Mouse (Mus musculus): ENCODE results near the gene Ly6g6f. TPM values are rescaled to one million over a fixed set of nuclear protein-coding genes. Genes with fewer than 3 reads are reported as not detected.

Gene Ly6g6f
- polyA plus RNA-seq, 1 experiment: not detected

DNA sequence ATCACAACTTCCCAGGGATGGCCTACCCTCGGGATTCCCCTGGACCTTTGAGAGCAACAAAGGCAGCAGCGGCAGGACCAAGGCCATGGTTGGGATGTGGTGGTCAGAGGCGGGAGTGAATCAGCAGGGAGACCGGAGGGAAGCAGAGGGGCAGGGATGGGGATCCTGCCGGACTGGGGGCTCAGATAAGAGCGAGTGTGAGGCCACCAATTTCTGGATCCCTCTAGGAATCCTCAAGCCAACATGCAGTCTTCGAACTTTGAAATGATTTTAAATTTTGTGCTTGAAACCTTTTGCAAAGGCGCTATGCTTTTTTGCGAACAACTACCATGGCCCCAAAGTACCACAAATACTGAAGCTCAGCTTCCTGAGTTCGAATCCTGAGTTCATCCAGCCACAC is 19.3 kb downstream of the Ly6g6f start, which contains the start of gene Mpig6b:
Gene Mpig6b (minus strand): TSS at position 101 of the 400 bp plus-strand sequence.
- no peak within 1 kb of the TSS for H3K27ac ChIP-seq (ENCODE audit: insufficient read depth, low read length)
- TF ChIP-seq CTCF (IDR thresholded peaks at IDR 0.05; ENCODE audit: borderline replicate concordance, insufficient read depth, low read length): no peak
- no peak for TF ChIP-seq POLR2A (IDR thresholded peaks at IDR 0.05; ENCODE audit: low read depth, low read length)
- no peak within 1 kb of the TSS for H3K4me3 ChIP-seq (ENCODE audit: insufficient read depth, low read length)
- no peaks in the 10 kb centered on the region for H3K4me1 ChIP-seq (ENCODE audit: control insufficient read depth, insufficient read depth, low read length)

DNA sequence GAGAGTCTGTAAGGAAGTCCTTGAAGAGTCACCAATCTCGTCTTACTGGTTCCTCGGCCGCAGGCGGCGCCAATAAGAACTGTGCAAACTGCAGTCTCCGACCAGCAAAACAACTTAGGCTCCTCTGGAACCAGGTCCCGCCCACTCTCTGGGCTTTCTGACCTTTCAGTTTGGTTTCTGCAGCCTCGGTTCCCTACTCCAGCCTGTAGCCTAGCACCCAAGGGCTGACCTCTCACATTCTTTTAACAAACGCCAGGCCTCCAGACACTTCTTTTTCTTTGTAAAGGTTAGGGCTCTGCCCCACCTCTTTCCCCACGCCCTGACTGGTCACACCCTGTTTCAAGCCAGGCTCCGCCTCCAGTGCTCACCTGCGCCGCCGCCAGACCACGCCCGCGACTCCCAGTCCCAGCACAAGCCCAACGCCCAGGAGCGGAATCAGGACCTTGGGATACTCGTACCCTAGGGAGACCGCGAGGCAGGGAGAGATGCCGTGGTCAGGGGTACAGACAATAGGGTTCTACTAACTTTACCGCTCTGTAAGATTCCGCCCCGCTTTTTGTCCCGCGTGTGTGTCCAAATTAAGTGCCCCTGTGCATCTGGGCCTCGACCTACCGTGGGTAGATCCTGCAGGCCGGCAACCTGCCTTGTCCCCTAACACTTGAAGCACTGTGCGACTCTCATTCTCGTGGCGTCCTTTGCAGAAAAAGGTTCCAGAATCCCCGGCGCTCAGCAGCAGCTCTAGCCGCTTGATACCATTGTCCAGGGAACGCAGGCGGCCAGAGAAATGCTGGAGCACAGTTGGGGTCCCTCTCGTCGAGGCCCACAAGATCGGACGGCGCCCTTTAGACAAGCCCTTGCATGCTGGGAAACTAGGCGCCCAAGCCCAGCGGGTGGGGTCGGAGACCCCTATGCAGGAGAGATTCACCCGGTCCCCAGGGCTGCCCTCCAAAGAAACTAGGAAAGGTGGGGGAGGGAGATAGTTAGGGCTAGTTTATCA is 20.2 kb downstream of the Ly6g6f start, which contains the start of gene Ly6g6c:
Gene Ly6g6c (plus strand): TSS at position 438 of the 997 bp plus-strand sequence.
- no peak for TF ChIP-seq CTCF (IDR thresholded peaks at IDR 0.05; ENCODE audit: borderline replicate concordance, insufficient read depth, low read length)
- TF ChIP-seq POLR2A (IDR thresholded peaks at IDR 0.05; ENCODE audit: low read depth, low read length): no peak
- no peak within 1 kb of the TSS for H3K4me3 ChIP-seq (ENCODE audit: insufficient read depth, low read length)
- no peak within 1 kb of the TSS for H3K27ac ChIP-seq (ENCODE audit: insufficient read depth, low read length)

DNA sequence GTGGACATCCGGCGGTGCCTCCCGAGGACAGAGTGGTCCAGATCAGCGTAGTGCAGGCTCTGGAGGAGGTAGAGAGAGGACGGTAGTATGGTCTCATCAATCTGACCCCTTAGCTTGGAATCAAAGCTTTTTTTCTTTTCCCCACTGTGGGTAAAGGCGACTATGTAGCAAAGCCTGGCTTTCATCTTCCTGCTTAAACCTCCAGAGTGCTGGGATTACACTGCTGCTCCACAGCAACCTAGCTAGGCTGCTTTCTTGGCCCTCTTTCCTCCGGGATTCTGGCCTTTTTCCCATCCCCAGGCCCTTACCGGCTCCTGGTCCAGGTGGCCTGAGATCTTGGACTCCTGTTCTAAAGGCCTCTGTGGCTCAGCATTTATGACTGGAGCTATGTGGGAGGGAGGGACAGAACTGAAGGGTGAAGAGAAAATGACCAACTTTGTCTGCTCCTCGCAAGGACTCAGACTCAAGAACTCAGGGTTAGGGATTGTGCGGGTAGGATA is 21.0 kb downstream of the Ly6g6f start:
- Histone ChIP-seq H3K4me3 (ENCODE audit: insufficient read depth, low read length) (no peak overlapping the region), H3K4me1 (ENCODE audit: control insufficient read depth, insufficient read depth, low read length) (no peaks in the 10 kb centered on the region), H3K27ac (ENCODE audit: insufficient read depth, low read length) (no peak overlapping the region)
- TF ChIP-seq POLR2A (IDR thresholded peaks at IDR 0.05; ENCODE audit: low read depth, low read length) (no peak), CTCF (IDR thresholded peaks at IDR 0.05; ENCODE audit: borderline replicate concordance, insufficient read depth, low read length) (no peak)

More for the DNA sequence above, 20.2 kb downstream of the Ly6g6f start, which contains the start of gene Ly6g6c:
- H3K4me1 ChIP-seq (ENCODE audit: control insufficient read depth, insufficient read depth, low read length): no peaks in the 10 kb centered on the region

DNA sequence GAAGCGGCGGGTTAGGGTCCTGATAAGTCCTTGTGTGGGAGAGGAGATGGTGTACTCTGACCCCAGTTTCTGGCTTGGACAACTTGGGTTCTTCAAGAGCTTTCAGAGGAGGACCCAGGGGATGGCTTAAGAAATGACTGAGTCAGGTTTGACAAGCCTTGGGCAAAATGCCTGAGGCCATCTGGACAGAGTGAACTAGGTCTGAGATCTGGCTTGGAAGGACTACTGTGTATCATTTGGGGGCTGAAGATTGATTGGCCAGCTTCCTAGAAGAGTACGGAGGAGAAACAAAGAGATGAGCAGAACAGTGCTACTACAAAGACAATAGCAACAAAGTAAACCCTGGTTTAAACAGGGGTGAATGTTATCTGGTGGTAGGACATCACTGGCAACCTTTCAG is 21.9 kb downstream of the Ly6g6f start:
- no peak overlapping the region for H3K27ac ChIP-seq (ENCODE audit: insufficient read depth, low read length)

DNA sequence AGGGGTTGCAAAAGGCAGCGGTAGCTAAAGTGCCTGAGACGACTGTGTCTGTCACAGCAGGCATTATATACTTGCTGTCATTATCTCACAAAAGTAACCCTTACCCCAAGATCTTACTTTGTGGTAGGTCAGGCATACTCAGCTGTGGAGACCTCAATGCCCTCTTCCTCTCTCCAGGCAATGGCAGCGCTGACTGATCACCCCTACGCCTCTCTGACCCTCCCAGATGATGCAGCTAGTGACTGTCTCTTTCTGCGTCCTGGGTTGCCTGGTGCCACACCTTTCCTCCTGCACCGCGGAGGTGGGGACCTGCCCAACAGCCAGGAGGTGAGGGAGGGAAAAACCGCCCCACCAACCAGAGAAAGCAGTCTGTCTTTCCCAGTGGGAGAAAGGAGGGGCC is 24.1 kb downstream of the Ly6g6f start:
- Histone ChIP-seq H3K27ac (ENCODE audit: insufficient read depth, low read length) (no peak overlapping the region), H3K4me3 (ENCODE audit: insufficient read depth, low read length) (no peak overlapping the region), H3K4me1 (ENCODE audit: control insufficient read depth, insufficient read depth, low read length) (0 out of 2 replicates have a peak, but pooled peaks cover 3% of the 10 kb centered on the region)
- TF ChIP-seq POLR2A (IDR thresholded peaks at IDR 0.05; ENCODE audit: low read depth, low read length): no peak
- no peak for TF ChIP-seq CTCF (IDR thresholded peaks at IDR 0.05; ENCODE audit: borderline replicate concordance, insufficient read depth, low read length)

More for the DNA sequence above, 21.9 kb downstream of the Ly6g6f start:
- Histone ChIP-seq H3K4me1 (ENCODE audit: control insufficient read depth, insufficient read depth, low read length) (no peaks in the 10 kb centered on the region), H3K4me3 (ENCODE audit: insufficient read depth, low read length) (no peak overlapping the region)
- TF ChIP-seq POLR2A (IDR thresholded peaks at IDR 0.05; ENCODE audit: low read depth, low read length): no peak
- no peak for TF ChIP-seq CTCF (IDR thresholded peaks at IDR 0.05; ENCODE audit: borderline replicate concordance, insufficient read depth, low read length)

DNA sequence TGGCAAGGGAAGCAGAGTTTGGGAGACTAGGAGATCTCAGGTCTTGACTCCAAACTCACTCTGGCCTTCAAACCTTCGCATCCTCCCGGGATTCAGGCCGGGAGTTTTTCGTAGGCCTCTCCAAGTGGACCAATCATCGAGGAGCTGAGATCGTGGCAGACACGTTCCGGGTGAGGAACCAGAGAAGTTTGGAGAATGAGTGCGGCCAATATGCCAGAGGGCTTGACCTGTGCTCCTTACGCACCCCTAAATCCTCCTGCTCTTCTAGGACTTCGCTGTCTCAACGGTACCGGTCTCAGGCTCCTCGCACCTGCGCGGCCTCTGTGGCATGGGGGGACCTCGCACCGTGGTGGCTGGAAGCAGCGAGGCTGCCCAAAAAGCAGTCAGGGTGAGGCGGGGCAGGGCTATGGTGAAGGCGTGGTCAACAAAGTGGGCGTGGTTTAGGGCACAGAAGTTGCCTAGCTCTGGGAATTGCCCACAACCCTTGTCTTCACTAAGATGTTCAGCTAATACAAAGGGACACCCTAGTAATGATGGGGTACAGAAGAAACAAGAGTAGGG is 24.6 kb downstream of the Ly6g6f start:
- Histone ChIP-seq H3K27ac (ENCODE audit: insufficient read depth, low read length) (no peak overlapping the region), H3K4me3 (ENCODE audit: insufficient read depth, low read length) (no peak overlapping the region), H3K4me1 (ENCODE audit: control insufficient read depth, insufficient read depth, low read length) (0 out of 2 replicates have a peak, but pooled peaks cover 3% of the 10 kb centered on the region)
- TF ChIP-seq CTCF (IDR thresholded peaks at IDR 0.05; ENCODE audit: borderline replicate concordance, insufficient read depth, low read length): no peak

DNA sequence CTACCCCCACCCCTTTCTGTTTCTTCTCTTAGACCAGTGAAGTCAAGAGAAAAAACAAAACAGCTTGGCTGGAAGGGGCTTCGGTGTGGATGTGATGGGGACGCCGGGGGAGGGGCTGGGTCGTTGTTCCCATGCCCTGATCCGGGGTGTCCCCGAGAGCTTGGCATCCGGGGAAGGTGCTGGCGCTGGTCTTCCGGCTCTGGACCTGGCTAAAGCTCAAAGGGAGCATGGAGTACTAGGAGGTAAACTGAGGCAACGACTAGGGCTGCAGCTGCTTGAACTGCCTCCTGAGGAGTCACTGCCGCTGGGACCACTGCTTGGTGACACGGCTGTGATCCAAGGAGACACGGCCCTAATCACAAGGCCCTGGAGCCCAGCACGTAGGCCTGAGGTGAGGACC is 25.3 kb downstream of the Ly6g6f start:
- Histone ChIP-seq H3K4me1 (ENCODE audit: control insufficient read depth, insufficient read depth, low read length) (0 out of 2 replicates have a peak, but pooled peaks cover 3% of the 10 kb centered on the region), H3K27ac (ENCODE audit: insufficient read depth, low read length) (no peak overlapping the region), H3K4me3 (ENCODE audit: insufficient read depth, low read length) (peak overlapping the region; percentile 66)
- no peak for TF ChIP-seq CTCF (IDR thresholded peaks at IDR 0.05; ENCODE audit: borderline replicate concordance, insufficient read depth, low read length)
- TF ChIP-seq POLR2A (IDR thresholded peaks at IDR 0.05; ENCODE audit: low read depth, low read length): no peak

DNA sequence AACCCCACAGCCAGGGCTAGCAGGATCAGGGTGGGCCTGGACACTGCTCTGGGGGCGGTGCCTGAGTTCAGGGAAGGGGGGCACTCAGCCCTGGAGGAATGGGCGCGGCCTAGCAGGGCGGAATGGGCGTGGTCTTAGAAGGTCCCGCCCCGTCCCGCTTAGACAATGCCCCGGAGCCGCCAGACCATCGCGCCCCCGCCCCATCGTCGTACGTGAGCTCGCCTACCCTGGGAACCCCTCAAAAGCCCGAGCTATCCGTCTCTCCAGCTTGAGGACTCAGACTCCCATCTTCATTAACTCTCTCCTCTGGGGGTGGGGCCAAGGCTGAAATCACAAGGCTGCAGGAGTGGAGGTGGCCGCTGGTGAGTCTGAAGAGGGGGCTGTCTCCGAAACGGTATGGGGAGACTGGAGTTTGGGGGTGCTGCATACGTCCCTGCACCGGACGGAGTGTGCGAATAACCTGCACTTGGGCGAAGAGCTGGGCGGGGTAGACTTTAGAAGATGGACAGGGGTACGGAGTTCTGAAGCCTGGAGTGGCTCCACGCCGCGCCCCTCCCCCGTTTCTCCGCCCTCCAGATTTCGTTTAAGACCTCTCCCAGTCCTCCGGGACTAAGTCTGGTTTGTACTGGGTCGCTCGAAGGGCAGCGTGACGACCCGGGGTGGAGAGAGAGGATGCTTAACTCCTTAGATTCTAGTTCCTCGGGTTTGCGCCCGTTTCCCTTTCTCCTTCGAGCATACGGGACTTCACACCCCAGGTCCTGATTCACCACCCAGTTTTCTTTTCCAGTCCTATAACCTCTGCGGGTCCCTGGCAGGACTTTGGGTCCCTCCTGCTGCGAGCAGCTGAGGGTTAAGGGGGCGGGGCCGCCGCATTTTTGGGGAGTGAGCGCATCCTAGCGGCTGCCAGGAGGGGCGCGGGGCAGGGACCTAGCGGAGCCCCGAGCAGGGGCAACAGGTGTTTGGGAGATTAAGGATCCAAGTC is 26.2 kb downstream of the Ly6g6f start, which contains the start of gene Ddah2:
Gene Ddah2 (plus strand): TSS at position 125 of the 982 bp plus-strand sequence.
- TF ChIP-seq POLR2A (IDR thresholded peaks at IDR 0.05; ENCODE audit: low read depth, low read length) (peak; percentile 82), CTCF (IDR thresholded peaks at IDR 0.05; ENCODE audit: borderline replicate concordance, insufficient read depth, low read length) (no peak)

More for the DNA sequence above, 26.2 kb downstream of the Ly6g6f start, which contains the start of gene Ddah2:
- 0 out of 2 replicates have a peak, but pooled peaks cover 3% of the 10 kb centered on the region for H3K4me1 ChIP-seq (ENCODE audit: control insufficient read depth, insufficient read depth, low read length)
- H3K4me3 ChIP-seq (ENCODE audit: insufficient read depth, low read length): peak within 1 kb of the TSS; percentile 66
- H3K27ac ChIP-seq (ENCODE audit: insufficient read depth, low read length): peak within 1 kb of the TSS; percentile 63
